Mouse (Mus musculus) G1E (cell line): ENCODE results near the gene Bcar1. TPM values are rescaled to one million over a fixed set of nuclear protein-coding genes. Genes with fewer than 3 reads are reported as not detected.

Experiments used
- ATAC-seq: 2 replicates; pipeline ENCODE4 v1.8.0; 2016; ENCODE audit warnings: mild to moderate bottlenecking; ENCODE audit not compliant: insufficient number of reproducible peaks, poor library complexity, low FRiP score, severe bottlenecking; ENCODE audit errors: extremely low read depth
- DNase-seq: peaks from one replicate; pipeline ENCODE4 v3.0.0; 2012; ENCODE audit warnings: low spot score
- H3K27me3 ChIP-seq: 2 replicates; pipeline ENCODE4 v1.6.1; 2012; ENCODE audit warnings: mild to moderate bottlenecking, low read length, inconsistent platforms; ENCODE audit not compliant: insufficient read depth
- H3K36me3 ChIP-seq: replicated peaks from 2 replicates; pipeline ENCODE3; 2012; ENCODE audit warnings: mild to moderate bottlenecking, inconsistent platforms
- H3K4me1 ChIP-seq: 2 replicates; pipeline ENCODE4 v1.6.1; 2012; ENCODE audit warnings: low read depth, low read length, inconsistent platforms, mixed read lengths; ENCODE audit not compliant: insufficient read depth
- H3K4me3 ChIP-seq: 2 replicates; pipeline ENCODE4 v1.5.1; 2012; ENCODE audit warnings: low read depth, mild to moderate bottlenecking, inconsistent platforms, low read length, moderate library complexity, mixed read lengths
- H3K9me3 ChIP-seq: replicated peaks from 2 replicates; pipeline ENCODE4 v1.6.1; 2012; ENCODE audit warnings: inconsistent platforms
- CTCF ChIP-seq: IDR thresholded peaks from 2 replicates; pipeline ENCODE4 v1.5.1; 2012; ENCODE audit warnings: low read depth, low read length, inconsistent platforms, mixed read lengths
- TAL1 ChIP-seq: conservative IDR thresholded peaks from 2 replicates; pipeline ENCODE4 v1.6.1; 2012; ENCODE audit warnings: low read depth, low read length, inconsistent platforms, mixed read lengths
- polyA plus RNA-seq: library from polyadenylated mRNA; stranded (reverse); fragments of >175 nt; gene quantifications from 2 replicates; pipeline ENCODE4 v1.2.3, GENCODE M21; 2012
- total RNA-seq, 2 experiments: library from RNA; stranded (forward) in 1 of 2; stranded (reverse) in 1 of 2; fragments of 200-1000 nt in 1 of 2; fragments of >200 nt in 1 of 2; fragmentation: Nextera tagmentation in 1 of 2; gene quantifications; 2 replicates each; pipeline ENCODE4 v1.2.3; 2014 to 2017

The Bcar1 gene
- total and polyA plus RNA-seq, 3 experiments = 0.39 to 1.1 (median 1.0) TPM

DNA sequence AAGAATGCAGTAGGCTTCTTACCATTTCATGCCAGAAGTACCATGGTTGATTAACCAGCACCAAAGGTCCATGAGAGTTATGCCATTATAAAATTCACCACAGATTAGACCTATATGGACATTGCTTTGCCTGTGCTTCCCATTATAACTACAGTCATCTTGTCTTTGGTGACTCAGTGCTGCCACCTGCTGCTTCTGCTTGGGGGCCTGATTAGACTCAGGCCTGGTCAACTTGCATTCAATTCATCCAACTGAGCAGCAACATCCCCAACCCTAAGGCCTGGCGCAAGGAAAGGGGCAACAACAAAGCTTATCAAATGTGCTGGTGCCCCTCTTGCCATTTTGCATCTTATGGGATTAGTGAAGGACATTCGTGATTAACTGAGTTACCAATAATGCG is 81.1 kb downstream of the Bcar1 start:
- H3K9me3 ChIP-seq = no peaks in the 10 kb centered on the region
- H3K36me3 ChIP-seq = peaks cover 62% of the 10 kb centered on the region
- peaks cover 28% of the 10 kb centered on the region for H3K4me1 ChIP-seq
- TF ChIP-seq CTCF (peak; percentile 62), TAL1 (no peak)
- DNase-seq = peak; percentile 16
- H3K27me3 ChIP-seq = no peaks in the 10 kb centered on the region
- no peak overlapping the region for H3K4me3 ChIP-seq
- peak; percentile 62 for ATAC-seq

Other genes starting within 250 kb of the Bcar1 start
- gene Wdr59, start 221.7 kb downstream of the Bcar1 start, total RNA-seq (2014; fragmentation: Nextera tagmentation) = 10.5 and 17.4 TPM in 2 replicates
- gene Wdr59, start 221.7 kb downstream of the Bcar1 start, total RNA-seq (2017) = 5.9 and 6.7 TPM in 2 replicates
- 2.5 and 3.3 TPM in 2 replicates for gene Wdr59, start 221.7 kb downstream of the Bcar1 start, polyA plus RNA-seq
- 47.6 and 48.8 TPM in 2 replicates for gene Znrf1, start 207.7 kb downstream of the Bcar1 start, total RNA-seq (2014; fragmentation: Nextera tagmentation)
- gene Znrf1, start 207.7 kb downstream of the Bcar1 start, total RNA-seq (2017) = 22.8 and 36.1 TPM in 2 replicates
- gene Znrf1, start 207.7 kb downstream of the Bcar1 start, polyA plus RNA-seq = 62.8 and 65.5 TPM in 2 replicates
- not detected in 2 replicates for gene Ldhd, start 113.4 kb downstream of the Bcar1 start, total RNA-seq (2014; fragmentation: Nextera tagmentation)
- gene Ldhd, start 113.4 kb downstream of the Bcar1 start, total RNA-seq (2017) = 0.12 and 0.16 TPM in 2 replicates
- gene Ldhd, start 113.4 kb downstream of the Bcar1 start, polyA plus RNA-seq = not detected in 2 replicates
- 16.1 and 21.1 TPM in 2 replicates for gene Zfp1, start 100.4 kb downstream of the Bcar1 start, total RNA-seq (2014; fragmentation: Nextera tagmentation)
- gene Zfp1, start 100.4 kb downstream of the Bcar1 start, total RNA-seq (2017) = 10.9 and 11.8 TPM in 2 replicates
- gene Zfp1, start 100.4 kb downstream of the Bcar1 start, polyA plus RNA-seq = 7.1 and 7.3 TPM in 2 replicates
- gene Ctrb1, start 52.8 kb downstream of the Bcar1 start, total RNA-seq (2014; fragmentation: Nextera tagmentation) = not detected in 2 replicates
- not detected in 2 replicates for gene Ctrb1, start 52.8 kb downstream of the Bcar1 start, total RNA-seq (2017)
- gene Ctrb1, start 52.8 kb downstream of the Bcar1 start, polyA plus RNA-seq = not detected in 2 replicates
- 140 and 160 TPM in 2 replicates for gene Cfdp1, start 110.5 kb upstream of the Bcar1 start, total RNA-seq (2014; fragmentation: Nextera tagmentation)
- gene Cfdp1, start 110.5 kb upstream of the Bcar1 start, total RNA-seq (2017) = 214 and 229 TPM in 2 replicates
- 20.7 and 26.1 TPM in 2 replicates for gene Cfdp1, start 110.5 kb upstream of the Bcar1 start, polyA plus RNA-seq
- 10.2 and 12.5 TPM in 2 replicates for gene Tmem170, start 132.9 kb upstream of the Bcar1 start, total RNA-seq (2014; fragmentation: Nextera tagmentation)
- gene Tmem170, start 132.9 kb upstream of the Bcar1 start, total RNA-seq (2017) = 2.8 and 3.2 TPM in 2 replicates
- 0.51 and 0.52 TPM in 2 replicates for gene Tmem170, start 132.9 kb upstream of the Bcar1 start, polyA plus RNA-seq
- not detected in 2 replicates for gene Chst5, start 166.6 kb upstream of the Bcar1 start, total RNA-seq (2014; fragmentation: Nextera tagmentation)
- 0.05 TPM in 1 of 2 replicates, not detected in the other for gene Chst5, start 166.6 kb upstream of the Bcar1 start, total RNA-seq (2017)
- not detected in 2 replicates for gene Chst5, start 166.6 kb upstream of the Bcar1 start, polyA plus RNA-seq
- 10.7 and 15.2 TPM in 2 replicates for gene Tmem231, start 190.1 kb upstream of the Bcar1 start, total RNA-seq (2014; fragmentation: Nextera tagmentation)
- gene Tmem231, start 190.1 kb upstream of the Bcar1 start, total RNA-seq (2017) = 7.0 and 8.9 TPM in 2 replicates
- 8.8 and 9.1 TPM in 2 replicates for gene Tmem231, start 190.1 kb upstream of the Bcar1 start, polyA plus RNA-seq
- gene Gabarapl2, start 196.9 kb upstream of the Bcar1 start, total RNA-seq (2014; fragmentation: Nextera tagmentation) = 36.6 and 43.8 TPM in 2 replicates
- gene Gabarapl2, start 196.9 kb upstream of the Bcar1 start, total RNA-seq (2017) = 50.4 and 53.7 TPM in 2 replicates
- 2.1 and 3.7 TPM in 2 replicates for gene Gabarapl2, start 196.9 kb upstream of the Bcar1 start, polyA plus RNA-seq
- 19.2 and 20.1 TPM in 2 replicates for gene Adat1, start 248.5 kb upstream of the Bcar1 start, total RNA-seq (2014; fragmentation: Nextera tagmentation)
- gene Adat1, start 248.5 kb upstream of the Bcar1 start, total RNA-seq (2017) = 7.6 and 8.2 TPM in 2 replicates
- gene Adat1, start 248.5 kb upstream of the Bcar1 start, polyA plus RNA-seq = 1.5 and 3.3 TPM in 2 replicates